Mouse (Mus musculus) hematopoietic stem cell, adult 5-6 weeks (primary cell): Measurements from ENCODE around the gene P2ry2. TPM values are rescaled to one million over a fixed set of nuclear protein-coding genes. Genes with fewer than 3 reads are reported as not detected.

Source experiments
- ATAC-seq, 2 experiments: fragments of 125-278 bp in 1 of 2; replicated peaks in 1 of 2; 2 replicates each; pipeline ENCODE4 v1.8.0; 2016 to 2017; ENCODE audit warnings: inconsistent platforms in 2 of 2, mild to moderate bottlenecking in 2 of 2, moderate number of reproducible peaks in 2 of 2, low read depth in 1 of 2, moderate TSS enrichment in 1 of 2; ENCODE audit not compliant: low FRiP score in 2 of 2, poor library complexity in 2 of 2, severe bottlenecking in 2 of 2, insufficient read depth in 1 of 2, low TSS enrichment in 1 of 2
- total RNA-seq: library from RNA; stranded (forward); fragments of 172-1452, 232-1000 nt; gene quantifications from 2 replicates; pipeline ENCODE4 v1.2.3, GENCODE M21; 2017

P2ry2 gene
- total RNA-seq, 1 experiment from 2014 or later: 10.1 TPM

GRCm38 (mm10) chr7:101029446-101029845 lies 16.8 kb upstream of the P2ry2 start:
- peak; percentile 51 to 55; a peak in 3 of 4 replicates for ATAC-seq

GRCm38 (mm10) chr7:101028991-101029390 lies 16.3 kb upstream of the P2ry2 start:
- ATAC-seq: no peak

GRCm38 (mm10) chr7:101028444-101028757 lies 15.7 kb upstream of the P2ry2 start:
- peak; percentile 54 for ATAC-seq

- peak; percentile 72 to 74; a peak in 3 of 4 replicates for ATAC-seq
Measured at GRCm38 (mm10) chr7:101027623-101028443, 15.2 kb upstream of the P2ry2 start.

GRCm38 (mm10) chr7:101026836-101027235 lies 14.2 kb upstream of the P2ry2 start:
- ATAC-seq: no peak

GRCm38 (mm10) chr7:101017492-101017891 lies 4.8 kb upstream of the P2ry2 start:
- ATAC-seq: no peak

GRCm38 (mm10) chr7:101017021-101017461 lies 4.4 kb upstream of the P2ry2 start:
- ATAC-seq: no peak

- ATAC-seq: no peak
Measured at GRCm38 (mm10) chr7:101014985-101015384, 2.3 kb upstream of the P2ry2 start.

GRCm38 (mm10) chr7:101014041-101014440 lies 1.4 kb upstream of the P2ry2 start:
- no peak for ATAC-seq

- peak; percentile 88 to 93 for ATAC-seq
Measured at GRCm38 (mm10) chr7:101011681-101012367, 842 bp downstream of the P2ry2 start.

GRCm38 (mm10) chr7:101010741-101011140 lies 1.9 kb downstream of the P2ry2 start:
- ATAC-seq: no peak

GRCm38 (mm10) chr7:101006201-101006600 lies 6.5 kb downstream of the P2ry2 start:
- no peak for ATAC-seq

- no peak for ATAC-seq
Measured at GRCm38 (mm10) chr7:101005119-101005518, 7.5 kb downstream of the P2ry2 start.

- ATAC-seq: no peak
Measured at GRCm38 (mm10) chr7:101003442-101004326, 9.0 kb downstream of the P2ry2 start.

- ATAC-seq: no peak
Measured at GRCm38 (mm10) chr7:101002274-101002673, 10.4 kb downstream of the P2ry2 start.

- ATAC-seq: no peak
Measured at GRCm38 (mm10) chr7:100999623-101000022, 13.0 kb downstream of the P2ry2 start.

GRCm38 (mm10) chr7:100998578-100998960 lies 14.1 kb downstream of the P2ry2 start:
- no peak for ATAC-seq
